In the genomic region with DNA sequence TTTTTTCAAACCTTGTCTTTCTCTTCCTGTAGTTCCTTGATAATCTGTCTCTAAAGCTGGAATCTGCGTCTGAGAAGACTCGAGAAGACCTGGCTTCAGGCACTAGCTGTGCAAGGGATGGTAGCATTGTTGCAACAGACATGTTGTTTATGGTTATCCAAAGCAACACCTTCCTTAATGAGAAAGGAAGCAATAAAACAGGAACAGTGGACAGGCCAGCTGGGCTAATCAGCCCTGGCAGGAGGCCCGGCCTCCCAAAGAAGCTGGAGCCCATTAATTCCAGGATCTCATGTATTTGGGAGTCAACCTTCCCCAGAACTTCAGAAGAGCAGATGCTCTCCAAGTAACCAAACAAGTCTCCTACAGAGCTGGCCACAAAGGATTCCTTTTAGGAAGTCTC, we compare ENCODE assay signal across 16 mouse cellular contexts.
A peak's percentile ranks its signal among the peaks of the same experiment; 100 is the strongest.
DNase-seq lines count a peak whose midpoint lies in the region; ATAC-seq and TF ChIP-seq lines count a peak whose summit lies in the region.
"Had no signal": no experiment of that assay in that cellular context is flagged by ENCODE, and none has a peak within 500 bp of the region (broad histone marks: within the 10 kb centered on the region; RNA-seq: fewer than 3 reads in every experiment).

No protein-coding gene starts in this region.

- H3K36me3 ChIP-seq in kidney, embryonic 14.5 days (ENCODE audit: control insufficient read depth, insufficient read depth, low read length) = no peaks in the 10 kb centered on the region
- no peaks in the 10 kb centered on the region for H3K36me3 ChIP-seq in small intestine, adult 2 months (ENCODE audit: control insufficient read depth, insufficient read depth, low read length)
- H3K36me3 ChIP-seq: forebrain, embryonic 10.5 days; heart, embryonic 15.5 days; liver, embryonic 15.5 days; midbrain, embryonic 10.5 days had no signal

- intact Hi-C loops in gastrocnemius, adult 2 months (cut with DNase I) = no loop called here

- no peaks in the 10 kb centered on the region for H3K9me3 ChIP-seq in kidney, embryonic 14.5 days (ENCODE audit: control insufficient read depth, low read length)
- H3K9me3 ChIP-seq: embryonic facial prominence, embryonic 13.5 days; forebrain, embryonic 10.5 days; heart, embryonic 15.5 days; liver, embryonic 15.5 days; midbrain, embryonic 10.5 days had no signal

- TF ChIP-seq CTCF in gastrocnemius, adult 2 months (IDR thresholded peaks at IDR 0.05) = no peak
- TF ChIP-seq CTCF in small intestine, adult 2 months (IDR thresholded peaks at IDR 0.05; ENCODE audit: extremely low read depth, insufficient read length, insufficient replicate concordance, low read depth, low read length) = no peak

- H3K4me2 ChIP-seq in kidney, embryonic 14.5 days (replicated peaks; ENCODE audit: low read depth, low read length) = no peak overlapping the region
- H3K4me2 ChIP-seq: embryonic facial prominence, embryonic 13.5 days; heart, embryonic 15.5 days; liver, embryonic 15.5 days had no signal

- WGBS in kidney, embryonic 14.5 days = 42% methylated on average over 3 of the region's 3 CpGs
- 61% methylated on average over 3 of the region's 3 CpGs for WGBS in small intestine, adult 2 months

- no peaks in the 10 kb centered on the region for H3K4me1 ChIP-seq in kidney, embryonic 14.5 days (ENCODE audit: control insufficient read depth, insufficient read depth, low read length)
- H3K4me1 ChIP-seq in small intestine, adult 2 months (ENCODE audit: control insufficient read depth, insufficient read depth, insufficient read length, low read length) = no peaks in the 10 kb centered on the region
- H3K4me1 ChIP-seq: embryonic facial prominence, embryonic 13.5 days; forebrain, embryonic 10.5 days; heart, embryonic 15.5 days; liver, embryonic 15.5 days; midbrain, embryonic 10.5 days had no signal

- peak; percentile 36 for DNase-seq in gastrocnemius, adult 2 months
- DNase-seq in gastrocnemius, adult 18-20 months (ENCODE audit: low spot score) = no peak
- peak; percentile 17 for DNase-seq in kidney, adult 11 months
- DNase-seq in urinary bladder, postnatal 14 days (ENCODE audit: low spot score) = peak; percentile 13
- DNase-seq in urinary bladder, postnatal 25 days (ENCODE audit: low spot score) = no peak
- no peak for DNase-seq in left cerebral cortex, adult 9 months (ENCODE audit: low spot score in 2 of 2)
- DNase-seq: cerebellum, adult 18-20 months had no signal

- no peak overlapping the region for H3K9ac ChIP-seq in kidney, embryonic 14.5 days (ENCODE audit: low read depth, low read length)
- H3K9ac ChIP-seq: embryonic facial prominence, embryonic 13.5 days; heart, embryonic 15.5 days; liver, embryonic 15.5 days had no signal

- H3K27ac ChIP-seq in gastrocnemius, adult 2 months = no peak overlapping the region
- H3K27ac ChIP-seq in kidney, embryonic 14.5 days (ENCODE audit: low read depth, low read length) = no peak overlapping the region
- H3K27ac ChIP-seq in small intestine, adult 2 months (ENCODE audit: insufficient read depth, low read depth, low read length) = peak overlapping the region; percentile 71
- H3K27ac ChIP-seq: embryonic facial prominence, embryonic 13.5 days; forebrain, embryonic 10.5 days; heart, embryonic 15.5 days; hindbrain, postnatal 0 days; liver, embryonic 15.5 days; midbrain, embryonic 10.5 days had no signal

- TF ChIP-seq POLR2A in small intestine, adult 2 months (IDR thresholded peaks at IDR 0.05; ENCODE audit: low read depth, low read length) = no peak

- ATAC-seq in kidney, embryonic 14.5 days (ENCODE audit: low FRiP score, low TSS enrichment) = no peak
- ATAC-seq: hindbrain, postnatal 0 days had no signal

- no peaks in the 10 kb centered on the region for H3K27me3 ChIP-seq in kidney, embryonic 14.5 days (ENCODE audit: control insufficient read depth, insufficient read depth, low read length)
- no peaks in the 10 kb centered on the region for H3K27me3 ChIP-seq in small intestine, adult 2 months (ENCODE audit: control insufficient read depth, insufficient read depth, low read length)
- H3K27me3 ChIP-seq: embryonic facial prominence, embryonic 13.5 days; heart, embryonic 15.5 days; liver, embryonic 15.5 days had no signal

- no peak overlapping the region for H3K4me3 ChIP-seq in gastrocnemius, adult 2 months
- H3K4me3 ChIP-seq in kidney, embryonic 14.5 days (ENCODE audit: low read length) = no peak overlapping the region
- H3K4me3 ChIP-seq in small intestine, adult 2 months (ENCODE audit: low read depth, low read length) = no peak overlapping the region
- H3K4me3 ChIP-seq: embryonic facial prominence, embryonic 13.5 days; forebrain, embryonic 10.5 days; heart, embryonic 15.5 days; liver, embryonic 15.5 days; midbrain, embryonic 10.5 days; myocyte had no signal

Comparison
In these comparisons a context has a peak if more than half of its experiments do, and no peak if none do; other contexts are left out.
1. DNase-seq: peak in gastrocnemius, adult 2 months (single experiment), kidney, adult 11 months (single experiment) and urinary bladder, postnatal 14 days (single experiment); none in gastrocnemius, adult 18-20 months (single experiment), urinary bladder, postnatal 25 days (single experiment) and left cerebral cortex, adult 9 months (0 of 2).